Mouse (Mus musculus) regulatory T cell (primary cell): ENCODE measurements around the gene Amd2.

Experiments used
- in situ Hi-C: fragments of 300-600 bp; cut with MboI, MseI; formaldehyde crosslinking; loops from one replicate; pipeline ENCODE4 v1.15.1; 2025; ENCODE audit warnings: high pct_unique_total_duplicates

The Amd2 gene

GRCm38 (mm10) chr10:35711792-35712191 is at the start of gene Amd2:
Gene Amd2 (minus strand): TSS chr10:35711892.
- in situ Hi-C loops = no loop called here

DNA sequence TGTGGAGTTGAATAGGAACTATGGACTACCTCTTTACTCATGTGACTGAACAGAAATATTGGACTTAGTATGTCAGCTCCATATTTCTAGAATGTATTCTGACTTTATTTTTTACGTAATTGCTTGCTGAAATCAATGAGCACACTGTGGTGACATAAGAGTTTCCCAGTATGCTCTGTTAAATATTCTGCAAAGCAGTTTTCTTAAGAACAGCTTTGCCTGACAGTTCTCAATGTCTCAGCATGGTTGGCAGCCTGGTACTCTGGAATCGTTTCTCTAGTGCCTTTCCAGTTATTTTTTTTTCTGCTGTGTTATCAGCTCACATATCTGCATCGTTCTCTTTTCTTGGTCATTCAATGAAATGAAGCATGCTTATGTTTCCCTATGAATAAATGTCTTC is 49.6 kb upstream of the Amd2 start:
- in situ Hi-C loops = no loop called here

GRCm38 (mm10) chr10:35737639-35738038 is 25.9 kb upstream of the Amd2 start:
- in situ Hi-C loops = no loop called here

GRCm38 (mm10) chr10:35714266-35714665 is 2.6 kb upstream of the Amd2 start:
- in situ Hi-C loops = no loop called here
